8 mouse cellular contexts compared by ENCODE assay signal in genomic region chr6:4746036-4746695, GRCm38 (mm10). TPM values are rescaled to one million over a fixed set of nuclear protein-coding genes. Genes with fewer than 3 reads are reported as not detected.
A peak's percentile ranks its signal among the peaks of the same experiment; 100 is the strongest.
DNase-seq lines count a peak whose midpoint lies in the region; ATAC-seq and TF ChIP-seq lines count a peak whose summit lies in the region.

No protein-coding gene starts in this region.

- no peak for TF ChIP-seq CTCF in heart, adult 2 months (IDR thresholded peaks at IDR 0.05)

- no peaks in the 10 kb centered on the region for H3K27me3 ChIP-seq in heart, adult 2 months (ENCODE audit: control insufficient read depth, insufficient read depth, low read length)
- no peaks in the 10 kb centered on the region for H3K27me3 ChIP-seq in forebrain, embryonic 13.5 days
- no peaks in the 10 kb centered on the region for H3K27me3 ChIP-seq in myocyte (ENCODE audit: control insufficient read depth, insufficient read depth, insufficient read length)

- peak overlapping the region; percentile 61 for H3K4me3 ChIP-seq in heart, adult 2 months
- H3K4me3 ChIP-seq in forebrain, embryonic 13.5 days: peak overlapping the region; percentile 48
- H3K4me3 ChIP-seq in myocyte: peak overlapping the region; percentile 43

- intact Hi-C loops in heart, adult 2 months (cut with DNase I): loop anchor here (5.0 kb wide), 4 partner anchors 144 to 1249 kb away; partner anchors contain the start of genes Casd1, Hepacam2, Pon2 and Vps50

- H3K9ac ChIP-seq in heart, adult 2 months (ENCODE audit: low read depth, low read length): peak overlapping the region; percentile 65
- H3K9ac ChIP-seq in forebrain, embryonic 13.5 days: peak overlapping the region; percentile 80

- H3K79me2 ChIP-seq in heart, adult 2 months (replicated peaks; ENCODE audit: control insufficient read depth, insufficient read depth, low read length): no peaks in the 10 kb centered on the region
- H3K79me2 ChIP-seq in myocyte (ENCODE audit: control insufficient read depth, insufficient read depth): no peaks in the 10 kb centered on the region

- peak overlapping the region; percentile 47 for H3K27ac ChIP-seq in heart, adult 2 months
- peak overlapping the region; percentile 80 for H3K27ac ChIP-seq in forebrain, embryonic 13.5 days

- H3K9me3 ChIP-seq in forebrain, embryonic 13.5 days (replicated peaks): peaks cover 20% of the 10 kb centered on the region

- TF ChIP-seq EP300 in heart, adult 2 months (IDR thresholded peaks at IDR 0.05; ENCODE audit: insufficient read depth, low read depth, low read length): no peak

- TF ChIP-seq POLR2A in heart, adult 2 months (IDR thresholded peaks at IDR 0.05; ENCODE audit: insufficient read depth, low read depth, low read length): no peak
- TF ChIP-seq POLR2A in myocyte (IDR thresholded peaks at IDR 0.05; ENCODE audit: insufficient read length, low read depth): no peak

- 62% methylated on average over 22 of the region's 22 CpGs for WGBS in heart, adult 2 months
- WGBS in forebrain, embryonic 13.5 days: 49% methylated on average over 22 of the region's 22 CpGs

- H3K4me2 ChIP-seq in forebrain, embryonic 13.5 days: peak overlapping the region; percentile 66
- peak overlapping the region; percentile 55 for H3K4me2 ChIP-seq in myocyte (ENCODE audit: low read depth)

- ATAC-seq in forebrain, embryonic 13.5 days: no peak

- no peaks in the 10 kb centered on the region for H3K36me3 ChIP-seq in heart, adult 2 months (ENCODE audit: control insufficient read depth, insufficient read depth, low read length)
- H3K36me3 ChIP-seq in forebrain, embryonic 13.5 days (ENCODE audit: poor library complexity, severe bottlenecking): no peaks in the 10 kb centered on the region
- H3K36me3 ChIP-seq in myocyte (ENCODE audit: control insufficient read depth, insufficient read depth): no peaks in the 10 kb centered on the region

- H3ac ChIP-seq in myocyte (ENCODE audit: control insufficient read depth, insufficient read length): peak overlapping the region; percentile 10

- no peaks in the 10 kb centered on the region; the same call in 1 of the 2 replicates for H3K4me1 ChIP-seq in heart, adult 2 months (ENCODE audit: control insufficient read depth, insufficient read depth, low read length)
- H3K4me1 ChIP-seq in forebrain, embryonic 13.5 days: peaks cover 17% of the 10 kb centered on the region

- peak in 1 of 2 experiments; percentile 26 for DNase-seq in heart, adult 2 months
- no peak for DNase-seq in heart, adult 8-10 months (ENCODE audit: low spot score)
- peak; percentile 75 to 79 for DNase-seq in adrenal gland, postnatal 36 days
- DNase-seq in kidney, postnatal 4 days: peak; percentile 9 to 30
- DNase-seq in natural killer cell, adult 2 months (ENCODE audit: low spot score in 2 of 2): no peak
- DNase-seq in right cerebral cortex, postnatal 14 days: no peak

TF ChIP-seq in myocyte, 11 proteins besides CTCF, POLR2A, EP300 and RAD21:
- TF ChIP-seq POLR2AphosphoS2 (IDR thresholded peaks at IDR 0.05; ENCODE audit: insufficient read length, low read depth): no peak
- no peak for TF ChIP-seq MYOD1 (IDR thresholded peaks at IDR 0.05; ENCODE audit: control insufficient read depth in 1 of 3, insufficient read length in 2 of 3, low read depth in 2 of 3)
- TF ChIP-seq TCF3 (IDR thresholded peaks at IDR 0.05; ENCODE audit: insufficient read length, low read depth): no peak
- no peak for TF ChIP-seq USF1 (IDR thresholded peaks at IDR 0.05; ENCODE audit: low read depth)
- no peak for TF ChIP-seq TCF12 (IDR thresholded peaks at IDR 0.05; ENCODE audit: insufficient read depth, poor library complexity, severe bottlenecking)
- TF ChIP-seq CEBPB (IDR thresholded peaks at IDR 0.05; ENCODE audit: insufficient read depth, poor library complexity, severe bottlenecking): no peak
- no peak for TF ChIP-seq MAX (IDR thresholded peaks at IDR 0.05; ENCODE audit: low read depth)
- no peak for TF ChIP-seq MYOG (IDR thresholded peaks at IDR 0.05; ENCODE audit: control insufficient read depth in 1 of 3, insufficient read depth in 1 of 3, insufficient read length in 2 of 3, low read depth in 2 of 3)
- TF ChIP-seq REST (IDR thresholded peaks at IDR 0.05; ENCODE audit: insufficient read depth, insufficient read length): no peak
- TF ChIP-seq SRF (IDR thresholded peaks at IDR 0.05; ENCODE audit: control insufficient read depth, insufficient read length, low read depth): no peak
- TF ChIP-seq E2F4 (IDR thresholded peaks at IDR 0.05; ENCODE audit: insufficient read depth): no peak

RNA-seq across cellular contexts. Expression of gene Sgce, which starts 0.8 kb away (rescaled TPM):
- total RNA-seq in heart, adult 2 months (2021): 10 to 100 TPM; 19.4 to 19.5 TPM
- polyA plus RNA-seq in heart, adult 2 months (2012; rRNA removed): 12.5 and 19.7 TPM in 2 replicates
- 10 to 100 TPM; 15.6 to 19.6 (median 17.3) TPM for total RNA-seq in heart, adult 8-10 months (2022)
- 10 to 100 TPM; 65.9 to 67.1 TPM for total RNA-seq in adrenal gland, postnatal 36 days (2021)
- 51.3 and 56.4 TPM in 2 replicates for polyA plus RNA-seq in forebrain, embryonic 13.5 days (2015; fragmentation: Nextera tagmentation; extraction: Ambion mirVana)
- 16.8 TPM for polyA plus RNA-seq in myocyte (2012; fragmentation: generic; extraction: Trizol)

RNA-seq across cellular contexts. Expression of gene Peg10, which starts 0.9 kb away (rescaled TPM):
- total RNA-seq in heart, adult 2 months (2021): 1 to 10 TPM; 1.0 to 1.1 TPM
- 0.55 and 0.85 TPM in 2 replicates for polyA plus RNA-seq in heart, adult 2 months (2012; rRNA removed)
- total RNA-seq in heart, adult 8-10 months (2022): 1 to 10 TPM in 2 of 4 experiments, under 1 TPM in 2; 0.83 to 1.2 (median 1.0) TPM
- total RNA-seq in adrenal gland, postnatal 36 days (2021): 100 to 1,000 TPM; 326 to 473 TPM
- 7.4 and 8.3 TPM in 2 replicates for polyA plus RNA-seq in forebrain, embryonic 13.5 days (2015; fragmentation: Nextera tagmentation; extraction: Ambion mirVana)
- 2.6 TPM for polyA plus RNA-seq in myocyte (2012; fragmentation: generic; extraction: Trizol)

Comparison
In these comparisons a context has a peak if more than half of its experiments do, and no peak if none do; other contexts are left out.
1. DNase-seq: peak in adrenal gland, postnatal 36 days (2 of 2) and kidney, postnatal 4 days (2 of 2); none in heart, adult 8-10 months (single experiment), natural killer cell, adult 2 months (0 of 2) and right cerebral cortex, postnatal 14 days (single experiment).
2. RNA of gene Peg10, which starts 0.9 kb away (total RNA-seq): 326 to 473 TPM in adrenal gland, postnatal 36 days; 0.83 to 1.2 TPM in heart, adult 8-10 months and 1.0 to 1.1 TPM in heart, adult 2 months; every median in the first group is over 100 times any median in the second.
3. Peak in every context shown above with its lines, with median percentiles within 50 percentile points of each other: H3K4me3 ChIP-seq.